Mouse (Mus musculus) heart, adult 2 months (tissue): ENCODE data around the gene Cabcoco1.

Experiments used
- CTCF ChIP-seq: fragments of 200-600 bp; IDR thresholded peaks from 2 replicates; pipeline ENCODE4 v1.8.1; 2022; ENCODE audit warnings: antibody characterized with exemption, mild to moderate bottlenecking, moderate library complexity
- POLR2A ChIP-seq: fragments of 200-500 bp; IDR thresholded peaks from 2 replicates; pipeline ENCODE4 v1.6.1; 2011; ENCODE audit warnings: mild to moderate bottlenecking, low read depth, low read length, control low read depth; ENCODE audit not compliant: insufficient read depth

- no peak for TF ChIP-seq POLR2A
- TF ChIP-seq CTCF, result peak; percentile 40
Measured at GRCm38 (mm10) chr10:68454541-68454940, 87.2 kb downstream of the Cabcoco1 start.
